Mouse (Mus musculus): Measurements from ENCODE around the gene Pi4ka. TPM values are rescaled to one million over a fixed set of nuclear protein-coding genes. Genes with fewer than 3 reads are reported as not detected.

Pi4ka gene
- polyA plus RNA-seq, 1 experiment = 45.2 TPM

- Histone ChIP-seq H3K4me1 (ENCODE audit: control insufficient read depth, insufficient read depth, low read length) (peaks cover 12% of the 10 kb centered on the region), H3K36me3 (ENCODE audit: control insufficient read depth, insufficient read depth, low read length, poor library complexity, severe bottlenecking) (peaks cover 10% of the 10 kb centered on the region), H3K27ac (ENCODE audit: insufficient read depth, low read length) (peak overlapping the region; percentile 79), H3K4me3 (ENCODE audit: low read depth, low read length) (peak overlapping the region; percentile 6; the same call in 1 of the 2 replicates), H3K27me3 (ENCODE audit: control insufficient read depth, insufficient read depth, low read length, poor library complexity, severe bottlenecking) (no peaks in the 10 kb centered on the region), H3K9me3 (replicated peaks; ENCODE audit: control insufficient read depth, insufficient read depth, low read length, poor library complexity, severe bottlenecking) (no peaks in the 10 kb centered on the region), H3K9ac (ENCODE audit: low read depth, poor library complexity, severe bottlenecking) (no peak overlapping the region)
- TF ChIP-seq POLR2A (IDR thresholded peaks at IDR 0.05; ENCODE audit: insufficient read depth, low read length) (no peak), EP300 (IDR thresholded peaks at IDR 0.05; ENCODE audit: insufficient read depth, low read depth, low read length) (peak; percentile 75; the same call in 1 of the 2 replicates), CTCF (IDR thresholded peaks at IDR 0.05; ENCODE audit: low read depth, low read length) (no peak)
Observed at GRCm38 (mm10) chr16:17252841-17253240, 153.3 kb downstream of the Pi4ka start.

- H3K36me3 ChIP-seq (ENCODE audit: control insufficient read depth, insufficient read depth, low read length, poor library complexity, severe bottlenecking) = peaks cover 5% of the 10 kb centered on the region; the same call in 1 of the 2 replicates
- peak overlapping the region; percentile 39 for H3K9ac ChIP-seq (ENCODE audit: low read depth, poor library complexity, severe bottlenecking)
- peaks cover 14% of the 10 kb centered on the region for H3K4me1 ChIP-seq (ENCODE audit: control insufficient read depth, insufficient read depth, low read length)
- H3K27me3 ChIP-seq (ENCODE audit: control insufficient read depth, insufficient read depth, low read length, poor library complexity, severe bottlenecking) = no peaks in the 10 kb centered on the region
- no peaks in the 10 kb centered on the region for H3K9me3 ChIP-seq (replicated peaks; ENCODE audit: control insufficient read depth, insufficient read depth, low read length, poor library complexity, severe bottlenecking)
- TF ChIP-seq POLR2A (IDR thresholded peaks at IDR 0.05; ENCODE audit: insufficient read depth, low read length) (no peak), EP300 (IDR thresholded peaks at IDR 0.05; ENCODE audit: insufficient read depth, low read depth, low read length) (0 out of 2 replicates have a peak, but pooled peaks have one; percentile 35), CTCF (IDR thresholded peaks at IDR 0.05; ENCODE audit: low read depth, low read length) (no peak)
- no peak overlapping the region; the same call in 1 of the 2 replicates for H3K4me3 ChIP-seq (ENCODE audit: low read depth, low read length)
- peak overlapping the region; percentile 79 for H3K27ac ChIP-seq (ENCODE audit: insufficient read depth, low read length)
Observed at GRCm38 (mm10) chr16:17252086-17252726, 153.9 kb downstream of the Pi4ka start.

GRCm38 (mm10) chr16:17251539-17251938 lies 154.6 kb downstream of the Pi4ka start:
- Histone ChIP-seq H3K4me3 (ENCODE audit: low read depth, low read length) (no peak overlapping the region), H3K4me1 (ENCODE audit: control insufficient read depth, insufficient read depth, low read length) (peaks cover 14% of the 10 kb centered on the region), H3K9ac (ENCODE audit: low read depth, poor library complexity, severe bottlenecking) (peak overlapping the region; percentile 39), H3K27ac (ENCODE audit: insufficient read depth, low read length) (peak overlapping the region; percentile 79), H3K36me3 (ENCODE audit: control insufficient read depth, insufficient read depth, low read length, poor library complexity, severe bottlenecking) (no peaks in the 10 kb centered on the region), H3K27me3 (ENCODE audit: control insufficient read depth, insufficient read depth, low read length, poor library complexity, severe bottlenecking) (no peaks in the 10 kb centered on the region), H3K9me3 (replicated peaks; ENCODE audit: control insufficient read depth, insufficient read depth, low read length, poor library complexity, severe bottlenecking) (no peaks in the 10 kb centered on the region)
- TF ChIP-seq POLR2A (IDR thresholded peaks at IDR 0.05; ENCODE audit: insufficient read depth, low read length) (no peak), CTCF (IDR thresholded peaks at IDR 0.05; ENCODE audit: low read depth, low read length) (no peak), EP300 (IDR thresholded peaks at IDR 0.05; ENCODE audit: insufficient read depth, low read depth, low read length) (no peak)

DNA sequence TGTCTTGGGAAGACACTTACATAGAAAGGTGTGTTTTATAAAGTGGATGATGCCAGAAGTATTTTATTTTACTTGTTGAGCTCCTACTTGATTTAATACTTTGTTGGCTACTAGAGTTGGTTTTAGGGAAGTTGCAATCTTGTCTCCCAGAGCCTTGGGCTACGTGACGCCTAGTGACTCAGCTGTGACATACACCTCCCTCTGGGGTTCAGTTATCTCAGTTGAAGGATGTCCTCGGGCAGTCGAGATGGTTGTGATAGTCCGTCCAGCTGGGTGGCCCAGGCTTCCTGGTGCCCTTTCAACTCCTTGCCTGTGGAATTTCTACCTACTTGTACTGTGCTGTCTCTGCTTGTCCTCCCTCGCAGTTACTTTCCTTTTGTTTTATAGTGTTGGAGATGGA lies 157.0 kb downstream of the Pi4ka start:
- peak overlapping the region; percentile 44 for H3K27ac ChIP-seq (ENCODE audit: insufficient read depth, low read length)
- no peaks in the 10 kb centered on the region for H3K27me3 ChIP-seq (ENCODE audit: control insufficient read depth, insufficient read depth, low read length, poor library complexity, severe bottlenecking)
- H3K4me1 ChIP-seq (ENCODE audit: control insufficient read depth, insufficient read depth, low read length) = peaks cover 17% of the 10 kb centered on the region
- TF ChIP-seq EP300 (IDR thresholded peaks at IDR 0.05; ENCODE audit: insufficient read depth, low read depth, low read length) (0 out of 2 replicates have a peak, but pooled peaks have one; percentile 64), POLR2A (IDR thresholded peaks at IDR 0.05; ENCODE audit: insufficient read depth, low read length) (no peak), CTCF (IDR thresholded peaks at IDR 0.05; ENCODE audit: low read depth, low read length) (no peak)
- no peak overlapping the region for H3K9ac ChIP-seq (ENCODE audit: low read depth, poor library complexity, severe bottlenecking)
- no peaks in the 10 kb centered on the region for H3K9me3 ChIP-seq (replicated peaks; ENCODE audit: control insufficient read depth, insufficient read depth, low read length, poor library complexity, severe bottlenecking)
- no peaks in the 10 kb centered on the region for H3K36me3 ChIP-seq (ENCODE audit: control insufficient read depth, insufficient read depth, low read length, poor library complexity, severe bottlenecking)
- no peak overlapping the region for H3K4me3 ChIP-seq (ENCODE audit: low read depth, low read length)

DNA sequence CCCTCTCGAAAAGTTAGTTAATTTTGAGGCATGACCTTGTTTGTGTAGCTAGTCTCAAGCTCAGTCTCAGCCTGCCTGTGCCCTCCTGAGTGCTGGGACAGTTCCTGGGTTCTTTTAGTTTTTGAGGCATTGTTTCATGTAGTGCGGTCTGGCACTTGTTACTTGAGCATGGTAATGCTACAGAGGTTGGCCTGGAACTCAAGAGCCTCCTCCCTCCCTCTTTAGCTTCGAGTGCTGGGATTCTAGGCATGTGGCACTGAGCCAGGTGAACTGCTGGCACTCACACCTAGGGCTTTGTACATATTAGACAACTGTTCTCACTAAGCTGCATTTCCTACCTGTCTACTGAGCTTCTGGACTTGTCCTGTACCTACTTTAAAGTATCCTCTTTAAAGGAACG lies 158.4 kb downstream of the Pi4ka start:
- no peak for TF ChIP-seq CTCF (IDR thresholded peaks at IDR 0.05; ENCODE audit: low read depth, low read length)
- no peak for TF ChIP-seq POLR2A (IDR thresholded peaks at IDR 0.05; ENCODE audit: insufficient read depth, low read length)
- no peak for TF ChIP-seq EP300 (IDR thresholded peaks at IDR 0.05; ENCODE audit: insufficient read depth, low read depth, low read length)
- H3K4me3 ChIP-seq (ENCODE audit: low read depth, low read length) = no peak overlapping the region
- no peaks in the 10 kb centered on the region for H3K27me3 ChIP-seq (ENCODE audit: control insufficient read depth, insufficient read depth, low read length, poor library complexity, severe bottlenecking)
- H3K9ac ChIP-seq (ENCODE audit: low read depth, poor library complexity, severe bottlenecking) = no peak overlapping the region
- H3K36me3 ChIP-seq (ENCODE audit: control insufficient read depth, insufficient read depth, low read length, poor library complexity, severe bottlenecking) = no peaks in the 10 kb centered on the region
- H3K27ac ChIP-seq (ENCODE audit: insufficient read depth, low read length) = peak overlapping the region; percentile 63; the same call in 1 of the 2 replicates
- H3K9me3 ChIP-seq (replicated peaks; ENCODE audit: control insufficient read depth, insufficient read depth, low read length, poor library complexity, severe bottlenecking) = no peaks in the 10 kb centered on the region
- peaks cover 23% of the 10 kb centered on the region for H3K4me1 ChIP-seq (ENCODE audit: control insufficient read depth, insufficient read depth, low read length)

DNA sequence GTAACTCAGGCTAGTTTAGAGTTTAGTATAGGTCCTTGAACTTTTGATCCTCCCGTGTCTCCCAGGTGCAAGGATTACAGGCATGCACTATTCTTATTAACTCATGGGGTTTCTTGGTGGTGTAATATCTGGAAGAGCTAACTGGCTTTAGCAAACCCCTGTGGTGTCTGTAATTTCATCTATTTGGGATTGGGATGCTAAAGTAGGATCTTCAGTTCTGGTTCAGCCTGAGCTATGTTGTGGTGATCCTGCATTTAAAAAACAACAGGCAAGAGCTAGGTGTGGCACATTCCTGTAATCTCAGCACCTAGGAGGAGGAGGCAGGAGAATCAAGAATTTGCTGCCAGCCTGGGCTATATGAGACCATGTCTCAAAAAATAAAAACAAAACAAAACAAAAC lies 161.1 kb downstream of the Pi4ka start:
- Histone ChIP-seq H3K27me3 (ENCODE audit: control insufficient read depth, insufficient read depth, low read length, poor library complexity, severe bottlenecking) (no peaks in the 10 kb centered on the region), H3K4me3 (ENCODE audit: low read depth, low read length) (no peak overlapping the region), H3K36me3 (ENCODE audit: control insufficient read depth, insufficient read depth, low read length, poor library complexity, severe bottlenecking) (no peaks in the 10 kb centered on the region), H3K27ac (ENCODE audit: insufficient read depth, low read length) (peak overlapping the region; percentile 86), H3K4me1 (ENCODE audit: control insufficient read depth, insufficient read depth, low read length) (peaks cover 16% of the 10 kb centered on the region), H3K9ac (ENCODE audit: low read depth, poor library complexity, severe bottlenecking) (no peak overlapping the region), H3K9me3 (replicated peaks; ENCODE audit: control insufficient read depth, insufficient read depth, low read length, poor library complexity, severe bottlenecking) (no peaks in the 10 kb centered on the region)
- TF ChIP-seq CTCF (IDR thresholded peaks at IDR 0.05; ENCODE audit: low read depth, low read length) = no peak
- no peak for TF ChIP-seq EP300 (IDR thresholded peaks at IDR 0.05; ENCODE audit: insufficient read depth, low read depth, low read length)
- no peak for TF ChIP-seq POLR2A (IDR thresholded peaks at IDR 0.05; ENCODE audit: insufficient read depth, low read length)
